Mouse (Mus musculus): ENCODE results near the gene Srgap3. TPM values are rescaled to one million over a fixed set of nuclear protein-coding genes. Genes with fewer than 3 reads are reported as not detected.

Srgap3 gene
- total RNA-seq, 2 experiments from 2014 or later: 254 to 257 TPM

- no peak for DNase-seq (ENCODE audit: low spot score in 2 of 2)
These were observed 3.4 kb upstream of the Srgap3 start for GRCm38 (mm10) chr6:112950205-112951110.

- DNase-seq (ENCODE audit: low spot score in 2 of 2): no peak
These were observed 2.2 kb upstream of the Srgap3 start for GRCm38 (mm10) chr6:112949220-112949619.

- DNase-seq (ENCODE audit: low spot score in 2 of 2): no peak
These were observed 1.4 kb upstream of the Srgap3 start for GRCm38 (mm10) chr6:112948416-112948815.

GRCm38 (mm10) chr6:112946021-112946811 lies 850 bp downstream of the Srgap3 start:
- DNase-seq (ENCODE audit: low spot score in 2 of 2): peak in 1 of 2 experiments; percentile 40

GRCm38 (mm10) chr6:112945181-112945751 lies 1.8 kb downstream of the Srgap3 start:
- DNase-seq (ENCODE audit: low spot score in 2 of 2): peak in 1 of 2 experiments; percentile 51

GRCm38 (mm10) chr6:112943596-112944245 lies 3.3 kb downstream of the Srgap3 start:
- peak; percentile 49 to 59 for DNase-seq (ENCODE audit: low spot score in 2 of 2)

GRCm38 (mm10) chr6:112939281-112939680 lies 7.8 kb downstream of the Srgap3 start:
- DNase-seq (ENCODE audit: low spot score in 2 of 2): no peak

- DNase-seq (ENCODE audit: low spot score in 2 of 2): no peak
These were observed 9.3 kb downstream of the Srgap3 start for GRCm38 (mm10) chr6:112937791-112938190.

GRCm38 (mm10) chr6:112934501-112934900 lies 12.6 kb downstream of the Srgap3 start:
- DNase-seq (ENCODE audit: low spot score in 2 of 2): no peak

- no peak for DNase-seq (ENCODE audit: low spot score in 2 of 2)
These were observed 14.5 kb downstream of the Srgap3 start for GRCm38 (mm10) chr6:112932611-112933010.

GRCm38 (mm10) chr6:112930011-112930451 lies 17.0 kb downstream of the Srgap3 start:
- DNase-seq (ENCODE audit: low spot score in 2 of 2): no peak

- DNase-seq (ENCODE audit: low spot score in 2 of 2): peak in 1 of 2 experiments; percentile 61
These were observed 17.6 kb downstream of the Srgap3 start for GRCm38 (mm10) chr6:112929291-112929984.

- DNase-seq (ENCODE audit: low spot score in 2 of 2): no peak
These were observed 18.2 kb downstream of the Srgap3 start for GRCm38 (mm10) chr6:112928841-112929240.

GRCm38 (mm10) chr6:112927341-112927740 lies 19.7 kb downstream of the Srgap3 start:
- DNase-seq (ENCODE audit: low spot score in 2 of 2): no peak

- no peak for DNase-seq (ENCODE audit: low spot score in 2 of 2)
These were observed 21.1 kb downstream of the Srgap3 start for GRCm38 (mm10) chr6:112926011-112926410.

- DNase-seq (ENCODE audit: low spot score in 2 of 2): no peak
These were observed 21.7 kb downstream of the Srgap3 start for GRCm38 (mm10) chr6:112925234-112925975.

- no peak for DNase-seq (ENCODE audit: low spot score in 2 of 2)
These were observed 22.4 kb downstream of the Srgap3 start for GRCm38 (mm10) chr6:112924606-112925141.

- no peak for DNase-seq (ENCODE audit: low spot score in 2 of 2)
These were observed 26.4 kb downstream of the Srgap3 start for GRCm38 (mm10) chr6:112920619-112921195.

GRCm38 (mm10) chr6:112917717-112918116 lies 29.3 kb downstream of the Srgap3 start:
- DNase-seq (ENCODE audit: low spot score in 2 of 2): no peak

Data from layer of hippocampus, postnatal 14 days (tissue).